Mouse (Mus musculus) kidney, adult 2 months (tissue): Measurements from ENCODE around the gene Glb1l2. TPM values are rescaled to one million over a fixed set of nuclear protein-coding genes. Genes with fewer than 3 reads are reported as not detected.
A peak's percentile ranks its signal among the peaks of the same experiment; 100 is the strongest.

ENCODE experiments used
- DNase-seq: peaks from one replicate; pipeline ENCODE4 v3.0.0; 2021
- H3K27ac ChIP-seq: fragments of 200-500 bp; 2 replicates; pipeline ENCODE4 v1.5.1; 2012; ENCODE audit warnings: low read depth, low read length, control low read depth, inconsistent platforms; ENCODE audit not compliant: insufficient read depth
- H3K27me3 ChIP-seq: fragments of 200-500 bp; replicated peaks from 2 replicates; pipeline ENCODE4 v1.6.1; 2012; ENCODE audit warnings: mild to moderate bottlenecking, moderate library complexity, low read length, inconsistent platforms; ENCODE audit not compliant: control insufficient read depth, insufficient read depth
- H3K36me3 ChIP-seq: fragments of 200-500 bp; 2 replicates; pipeline ENCODE4 v1.6.1; 2012; ENCODE audit warnings: mild to moderate bottlenecking, moderate library complexity, low read length, inconsistent platforms; ENCODE audit not compliant: control insufficient read depth, insufficient read depth
- H3K4me1 ChIP-seq: fragments of 200-500 bp; 2 replicates; pipeline ENCODE4 v1.6.1; 2011; ENCODE audit warnings: low read length; ENCODE audit not compliant: control insufficient read depth, insufficient read depth
- H3K4me3 ChIP-seq: fragments of 200-500 bp; 2 replicates; pipeline ENCODE4 v1.5.1; 2011; ENCODE audit warnings: mild to moderate bottlenecking, low read depth, low read length, control low read depth; ENCODE audit not compliant: insufficient read depth
- CTCF ChIP-seq: fragments of 200-500 bp; conservative IDR thresholded peaks from 2 replicates; pipeline ENCODE4 v1.5.1; 2011; ENCODE audit warnings: low read depth, mild to moderate bottlenecking, control low read depth, low read length, moderate library complexity, mixed read lengths; ENCODE audit not compliant: insufficient read depth, insufficient read length
- POLR2A ChIP-seq: fragments of 200-500 bp; IDR thresholded peaks from one replicate; pipeline ENCODE4 v1.6.1; 2011; ENCODE audit warnings: low read depth, low read length, control low read depth
- WGBS: fragments of 180-500 bp; shearing (Covaris S2); methylation state at CpG from one replicate; pipeline ENCODE4 v1.1.7; 2018; 5-methylcytosine and 5-hydroxymethylcytosine counted together
- polyA plus RNA-seq: library from polyadenylated mRNA; depleted of rRNA; stranded (reverse); fragments of >200 nt; gene quantifications from 2 replicates; pipeline ENCODE4 v1.2.3, GENCODE M21; 2012

Glb1l2 gene
- polyA plus RNA-seq, 1 experiment, result 60.4 TPM

DNA sequence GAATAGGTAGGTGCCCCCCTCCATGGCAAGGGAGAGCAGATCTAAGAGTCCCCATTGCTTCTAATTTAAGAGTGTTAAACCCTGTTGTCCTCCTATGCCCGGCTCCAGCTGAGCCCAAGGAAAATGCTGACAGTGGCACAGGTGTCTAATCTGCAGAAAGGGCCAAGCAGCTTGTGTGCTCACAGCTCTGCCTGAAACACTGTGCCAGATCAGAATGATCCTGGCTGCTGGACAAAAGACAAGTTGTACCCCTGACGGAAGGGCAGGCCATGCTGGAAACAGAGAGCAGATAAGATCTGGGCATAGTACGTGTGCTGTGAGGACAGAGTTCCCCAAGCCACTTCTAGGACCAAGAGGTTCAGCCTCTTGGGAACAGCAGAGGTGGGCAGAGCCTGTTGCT, 13.4 kb downstream of the Glb1l2 start:
- Histone ChIP-seq H3K4me1 (peaks cover 20% of the 10 kb centered on the region; the same call in 1 of the 2 replicates), H3K27ac (no peak overlapping the region), H3K27me3 (no peaks in the 10 kb centered on the region), H3K4me3 (no peak overlapping the region), H3K36me3 (no peaks in the 10 kb centered on the region; the same call in 1 of the 2 replicates)
- 45% methylated on average over 3 of the region's 3 CpGs for WGBS
- DNase-seq, result peak; percentile 31
- no peak for TF ChIP-seq CTCF
- TF ChIP-seq POLR2A, result no peak

DNA sequence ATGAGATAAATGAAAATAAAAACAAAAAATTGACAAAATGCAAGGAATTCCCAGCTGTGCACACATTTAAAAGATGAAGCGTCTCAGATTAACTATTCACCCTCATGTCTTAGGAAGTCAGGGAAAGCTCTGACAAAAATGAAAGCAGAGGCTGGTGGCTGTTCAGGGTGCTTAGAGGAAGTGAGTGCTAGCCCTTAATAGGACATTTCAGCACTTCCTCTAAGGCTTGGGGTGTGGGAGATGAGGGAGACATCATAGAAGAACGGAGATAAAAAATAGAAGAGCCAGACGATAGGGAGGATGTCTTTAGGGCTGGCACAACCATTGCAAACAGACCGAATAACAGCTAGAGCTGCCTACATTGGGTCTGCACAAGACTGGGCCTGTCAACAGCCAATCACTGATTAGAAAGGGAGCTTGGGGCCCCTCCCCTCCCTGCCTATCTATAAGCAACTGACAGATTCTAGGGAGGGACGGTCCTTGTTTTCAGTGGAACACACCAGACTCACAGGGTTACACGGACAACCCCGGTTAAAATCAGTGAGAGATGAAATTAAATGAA, 22.8 kb downstream of the Glb1l2 start:
- DNase-seq, result no peak
- Histone ChIP-seq H3K27me3 (no peaks in the 10 kb centered on the region), H3K4me1 (no peaks in the 10 kb centered on the region), H3K4me3 (no peak overlapping the region), H3K27ac (no peak overlapping the region), H3K36me3 (no peaks in the 10 kb centered on the region; the same call in 1 of the 2 replicates)
- WGBS, result 69% methylated on average over 7 of the region's 7 CpGs
- TF ChIP-seq POLR2A, result no peak
- TF ChIP-seq CTCF, result no peak

DNA sequence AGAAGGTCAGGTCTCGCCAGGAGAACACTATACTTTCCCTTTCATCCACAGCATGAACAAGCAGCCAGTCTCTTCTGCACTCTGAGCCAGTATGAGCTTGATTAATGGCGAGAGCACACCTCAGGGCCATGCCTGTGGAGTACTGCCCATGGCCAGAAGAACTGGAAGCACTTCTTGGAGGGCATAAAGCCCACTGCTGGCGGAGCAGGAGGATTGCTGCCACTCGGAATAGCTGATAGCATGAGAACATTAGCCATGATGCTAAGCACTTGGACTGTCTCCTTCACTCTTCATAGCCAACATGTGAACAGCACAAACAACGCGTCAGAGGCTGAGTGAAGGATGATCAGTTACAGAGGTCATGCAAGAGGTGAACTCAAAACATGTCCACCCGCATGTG, 27.8 kb downstream of the Glb1l2 start:
- no peaks in the 10 kb centered on the region for H3K4me1 ChIP-seq
- DNase-seq, result no peak
- no peaks in the 10 kb centered on the region; the same call in 1 of the 2 replicates for H3K36me3 ChIP-seq
- TF ChIP-seq CTCF (no peak), POLR2A (no peak)
- no peak overlapping the region for H3K27ac ChIP-seq
- no peak overlapping the region for H3K4me3 ChIP-seq
- no peaks in the 10 kb centered on the region for H3K27me3 ChIP-seq
- 68% methylated on average over 7 of the region's 7 CpGs for WGBS

DNA sequence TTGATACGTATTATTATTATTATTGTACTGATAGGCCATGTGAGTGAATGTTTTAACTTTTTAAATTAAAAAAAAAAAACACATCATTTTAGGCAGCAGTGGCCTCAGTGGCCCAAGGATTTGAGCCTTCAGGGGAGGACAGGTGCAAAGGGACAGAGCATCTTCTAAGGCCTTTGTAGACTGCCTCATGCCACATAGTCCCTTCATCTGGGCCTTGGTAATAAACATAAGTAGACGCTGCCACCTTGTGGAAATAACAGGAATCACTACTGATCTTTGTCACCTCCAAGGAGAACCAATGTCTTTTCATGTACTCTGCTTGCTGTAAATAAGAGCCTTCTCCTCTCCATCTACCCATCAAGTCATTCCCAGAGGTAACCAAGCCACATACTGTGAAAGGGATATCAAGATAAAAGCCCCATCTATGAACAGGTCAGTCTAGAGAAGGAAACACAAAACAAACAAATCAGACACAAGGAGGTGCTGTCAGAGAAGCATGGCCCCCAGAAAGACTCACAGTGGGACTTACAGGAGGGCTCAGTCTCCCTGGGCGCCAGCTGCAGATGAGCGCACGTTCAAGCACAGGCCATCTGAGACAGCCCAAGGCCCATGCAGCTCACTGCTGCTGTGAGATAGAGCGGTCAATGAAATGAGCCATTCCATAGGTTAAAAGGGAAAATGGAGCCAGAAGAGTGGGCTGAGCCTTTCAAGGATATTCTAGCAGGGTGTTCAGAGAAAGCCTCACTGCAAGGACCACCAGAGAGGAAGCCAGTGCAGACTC, 30.0 kb downstream of the Glb1l2 start:
- H3K4me3 ChIP-seq, result no peak overlapping the region
- no peaks in the 10 kb centered on the region for H3K27me3 ChIP-seq
- TF ChIP-seq CTCF (peak; percentile 46), POLR2A (no peak)
- peak; percentile 58 for DNase-seq
- H3K27ac ChIP-seq, result no peak overlapping the region
- no peaks in the 10 kb centered on the region for H3K4me1 ChIP-seq
- H3K36me3 ChIP-seq, result peaks cover 1% of the 10 kb centered on the region; the same call in 1 of the 2 replicates
- WGBS, result 64% methylated on average over 6 of the region's 6 CpGs

DNA sequence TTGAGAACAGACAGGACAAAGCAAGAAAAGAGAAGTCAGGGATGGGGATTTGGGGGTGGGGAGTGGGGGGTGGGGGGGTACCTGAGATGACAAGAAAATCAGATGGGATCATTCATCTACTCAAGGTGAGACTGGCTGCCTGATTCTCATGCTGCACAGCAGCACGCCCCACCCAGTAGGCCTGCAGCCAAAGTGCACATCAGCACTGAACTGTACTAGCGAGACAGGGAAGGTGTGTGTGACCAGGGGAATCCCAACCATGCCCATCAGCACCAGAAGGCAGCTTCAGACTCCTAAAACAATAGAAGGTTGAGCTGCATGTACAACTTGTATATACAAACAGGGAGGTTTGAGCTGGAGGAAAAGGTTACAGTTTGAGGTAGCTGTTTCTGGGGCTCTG, 30.6 kb downstream of the Glb1l2 start:
- TF ChIP-seq POLR2A, result no peak
- 80% methylated on average over 2 of the region's 2 CpGs for WGBS
- Histone ChIP-seq H3K4me3 (no peak overlapping the region), H3K27me3 (no peaks in the 10 kb centered on the region), H3K36me3 (peaks cover 1% of the 10 kb centered on the region; the same call in 1 of the 2 replicates), H3K27ac (no peak overlapping the region), H3K4me1 (no peaks in the 10 kb centered on the region)
- no peak for DNase-seq

DNA sequence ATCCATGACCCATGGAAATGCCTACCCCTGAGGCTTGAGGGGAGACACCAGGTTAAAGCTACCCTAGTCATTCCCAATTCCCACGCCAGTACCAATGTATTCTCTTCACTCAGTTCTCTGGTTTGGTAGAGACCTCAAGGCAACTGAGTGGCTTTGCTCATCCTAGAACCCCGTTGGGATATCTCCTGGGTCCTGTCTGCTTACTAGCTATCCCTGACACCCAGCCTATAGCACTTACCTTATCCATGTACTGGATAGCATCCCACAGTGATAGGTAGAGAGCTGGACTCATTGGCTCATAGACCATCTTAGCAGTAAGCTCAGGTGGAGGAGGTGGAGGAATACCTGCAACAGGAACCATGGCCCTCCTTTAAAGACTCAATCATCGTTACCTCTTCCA, 38.1 kb downstream of the Glb1l2 start:
- no peak overlapping the region for H3K4me3 ChIP-seq
- 89% methylated on average over 3 of the region's 3 CpGs for WGBS
- no peak for DNase-seq
- TF ChIP-seq POLR2A (no peak), CTCF (no peak)
- H3K27me3 ChIP-seq, result no peaks in the 10 kb centered on the region
- no peaks in the 10 kb centered on the region for H3K4me1 ChIP-seq
- no peaks in the 10 kb centered on the region; the same call in 1 of the 2 replicates for H3K36me3 ChIP-seq
- H3K27ac ChIP-seq, result no peak overlapping the region

DNA sequence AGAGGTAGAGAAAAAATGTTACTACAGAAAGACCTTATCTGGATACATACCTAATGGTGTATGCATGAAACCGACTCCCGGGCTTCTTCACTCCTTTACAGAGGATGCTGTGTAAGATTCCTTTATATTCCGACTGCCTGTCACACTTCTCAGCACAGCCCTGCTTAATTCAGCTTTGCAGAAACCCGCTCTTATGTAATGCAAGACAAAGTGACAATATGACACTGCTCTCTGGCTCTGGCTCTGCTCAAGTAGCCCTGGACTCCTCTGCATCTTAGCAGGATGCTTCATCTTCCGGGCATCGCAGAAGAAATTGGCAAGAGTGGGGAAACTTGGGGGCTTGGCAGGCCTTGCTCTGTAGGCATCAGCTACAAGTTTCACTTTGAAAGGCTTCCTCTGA, 43.8 kb downstream of the Glb1l2 start:
- TF ChIP-seq CTCF (no peak), POLR2A (no peak)
- no peaks in the 10 kb centered on the region for H3K27me3 ChIP-seq
- WGBS, result 88% methylated on average over 6 of the region's 6 CpGs
- H3K27ac ChIP-seq, result no peak overlapping the region
- no peak for DNase-seq
- no peak overlapping the region for H3K4me3 ChIP-seq
- H3K4me1 ChIP-seq, result no peaks in the 10 kb centered on the region
- H3K36me3 ChIP-seq, result no peaks in the 10 kb centered on the region
